Mouse (Mus musculus) bone marrow, adult 2 months (tissue): ENCODE results near the gene Slc27a1. TPM values are rescaled to one million over a fixed set of nuclear protein-coding genes. Genes with fewer than 3 reads are reported as not detected.

ENCODE experiments used
- H3K27ac ChIP-seq: fragments of 200-500 bp; 2 replicates; pipeline ENCODE4 v1.5.1; 2012; ENCODE audit warnings: low read depth, mild to moderate bottlenecking, control low read depth, inconsistent platforms, low read length; ENCODE audit not compliant: control insufficient read depth, poor library complexity, insufficient read depth
- H3K4me1 ChIP-seq: fragments of 200-500 bp; 2 replicates; pipeline ENCODE4 v1.6.1; 2011; ENCODE audit warnings: low read length; ENCODE audit not compliant: control insufficient read depth, insufficient read depth
- H3K4me3 ChIP-seq: fragments of 200-500 bp; replicated peaks from 2 replicates; pipeline ENCODE3; 2011; ENCODE audit warnings: mild to moderate bottlenecking, low read depth, low read length, control low read depth; ENCODE audit not compliant: control insufficient read depth
- CTCF ChIP-seq: fragments of 200-500 bp; IDR thresholded peaks from 2 replicates; pipeline ENCODE4 v1.5.1; 2011; ENCODE audit warnings: low read length, control low read depth; ENCODE audit not compliant: control insufficient read depth, insufficient read depth
- POLR2A ChIP-seq: fragments of 200-500 bp; IDR thresholded peaks from 2 replicates; pipeline ENCODE4 v1.6.1; 2011; ENCODE audit warnings: low read depth, mild to moderate bottlenecking, control low read depth, low read length, borderline replicate concordance; ENCODE audit not compliant: control insufficient read depth
- WGBS: fragments of 180-500 bp; shearing (Covaris S2); methylation state at CpG from one replicate; pipeline ENCODE4 v1.1.7; 2018; 5-methylcytosine and 5-hydroxymethylcytosine counted together
- polyA plus RNA-seq: library from polyadenylated mRNA; stranded (reverse); fragments of >200 nt; gene quantifications from 2 replicates; pipeline ENCODE4 v1.2.4, GENCODE M21; 2011; ENCODE audit warnings: low replicate concordance; ENCODE audit not compliant: missing spikeins, insufficient read depth, insufficient read length

Gene Slc27a1
- polyA plus RNA-seq, 1 experiment = 11.2 TPM

GRCm38 (mm10) chr8:71547590-71547989 is 21.1 kb upstream of the Slc27a1 start:
- 83% methylated on average over 7 of the region's 7 CpGs for WGBS

GRCm38 (mm10) chr8:71550754-71551153 is 17.9 kb upstream of the Slc27a1 start:
- Histone ChIP-seq H3K4me3 (no peak overlapping the region), H3K27ac (no peak overlapping the region), H3K4me1 (no peaks in the 10 kb centered on the region)
- WGBS = 74% methylated on average over 7 of the region's 7 CpGs
- TF ChIP-seq POLR2A (no peak), CTCF (no peak)

More at GRCm38 (mm10) chr8:71547590-71547989, 21.1 kb upstream of the Slc27a1 start:
- TF ChIP-seq POLR2A (no peak), CTCF (no peak)
- Histone ChIP-seq H3K4me3 (no peak overlapping the region), H3K4me1 (no peaks in the 10 kb centered on the region; the same call in 1 of the 2 replicates), H3K27ac (no peak overlapping the region)

GRCm38 (mm10) chr8:71552770-71553169 is 15.9 kb upstream of the Slc27a1 start:
- Histone ChIP-seq H3K4me3 (no peak overlapping the region), H3K4me1 (no peaks in the 10 kb centered on the region), H3K27ac (no peak overlapping the region)
- TF ChIP-seq POLR2A = no peak
- TF ChIP-seq CTCF = no peak
- 76% methylated on average over 6 of the region's 6 CpGs for WGBS

GRCm38 (mm10) chr8:71554001-71554400 is 14.7 kb upstream of the Slc27a1 start:
- no peaks in the 10 kb centered on the region for H3K4me1 ChIP-seq
- TF ChIP-seq CTCF (no peak), POLR2A (no peak)
- H3K4me3 ChIP-seq = no peak overlapping the region
- 67% methylated on average over 6 of the region's 6 CpGs for WGBS
- H3K27ac ChIP-seq = no peak overlapping the region

GRCm38 (mm10) chr8:71554644-71555043 is 14.0 kb upstream of the Slc27a1 start:
- Histone ChIP-seq H3K4me1 (no peaks in the 10 kb centered on the region), H3K4me3 (no peak overlapping the region), H3K27ac (no peak overlapping the region)
- 90% methylated on average over 2 of the region's 2 CpGs for WGBS
- no peak for TF ChIP-seq CTCF
- no peak for TF ChIP-seq POLR2A

GRCm38 (mm10) chr8:71558071-71558957 is 10.4 kb upstream of the Slc27a1 start, which contains the start of gene Tmem221:
Gene Tmem221 (minus strand): TSS chr8:71558871.
- Histone ChIP-seq H3K27ac (peak within 1 kb of the TSS; percentile 46), H3K4me1 (no peaks in the 10 kb centered on the region)
- TF ChIP-seq CTCF (peak; percentile 17; the same call in 1 of the 2 replicates), POLR2A (no peak; the same call in 1 of the 2 replicates)

GRCm38 (mm10) chr8:71558958-71559690 is 9.6 kb upstream of the Slc27a1 start:
- 0 out of 2 replicates have a peak, but pooled peaks have one; percentile 39 for TF ChIP-seq POLR2A
- TF ChIP-seq CTCF = no peak
- Histone ChIP-seq H3K4me1 (no peaks in the 10 kb centered on the region), H3K4me3 (no peak overlapping the region), H3K27ac (no peak overlapping the region; the same call in 1 of the 2 replicates)
- WGBS = 4% methylated on average over 24 of the region's 24 CpGs

More at GRCm38 (mm10) chr8:71558071-71558957, 10.4 kb upstream of the Slc27a1 start, which contains the start of gene Tmem221:
- WGBS = 5% methylated on average over 70 of the region's 70 CpGs
- peak within 1 kb of the TSS; percentile 52 for H3K4me3 ChIP-seq

GRCm38 (mm10) chr8:71560071-71560470 is 8.6 kb upstream of the Slc27a1 start:
- TF ChIP-seq POLR2A = no peak
- no peak for TF ChIP-seq CTCF
- Histone ChIP-seq H3K27ac (no peak overlapping the region), H3K4me3 (no peak overlapping the region), H3K4me1 (no peaks in the 10 kb centered on the region)
- 48% methylated on average over 3 of the region's 3 CpGs for WGBS
